Mouse (Mus musculus): ENCODE results near the gene Rif1. TPM values are rescaled to one million over a fixed set of nuclear protein-coding genes. Genes with fewer than 3 reads are reported as not detected.
A peak's percentile ranks its signal among the peaks of the same experiment; 100 is the strongest.
"Not testable (repeated sequence)": the region's sequence is repeated elsewhere in the genome, so short reads cannot be mapped to it uniquely, and the experiment has no call there.

The Rif1 gene
- polyA plus RNA-seq, 1 experiment from 2014 or later, result 31.0 TPM

DNA sequence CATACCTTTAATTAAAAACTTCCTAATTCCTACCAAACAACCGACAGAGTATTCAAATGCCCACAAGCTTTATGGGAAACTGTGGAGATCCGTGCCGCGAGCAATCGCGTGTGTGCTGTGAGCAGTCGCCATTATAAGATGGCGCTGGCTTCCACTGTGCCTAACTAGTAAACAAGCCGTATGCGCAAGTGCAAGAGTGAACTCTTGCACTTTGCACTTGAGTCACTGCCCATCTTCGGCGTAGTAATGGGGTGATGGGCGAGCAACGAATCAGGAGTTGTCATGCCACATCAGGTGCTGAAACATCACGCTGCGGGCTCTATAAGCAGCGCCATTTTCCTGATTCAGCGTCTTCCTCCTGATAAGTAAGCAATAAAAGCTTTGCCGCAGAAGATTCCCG lies 58.7 kb downstream of the Rif1 start:
- H3K4me3 ChIP-seq (ENCODE audit: control insufficient read depth in 1 of 2, insufficient read depth in 1 of 2, low read depth in 1 of 2, low read length in 2 of 2); H3K4me2 ChIP-seq (ENCODE audit: low read length); H3K4me1 ChIP-seq (ENCODE audit: control insufficient read depth in 2 of 2, insufficient read depth in 2 of 2, low read length in 2 of 2); ATAC-seq (ENCODE audit: insufficient number of reproducible peaks, insufficient read depth, low FRiP score, low read depth); H3K9me3 ChIP-seq (ENCODE audit: control insufficient read depth, low read length); H3K27ac ChIP-seq (replicated peaks in 1 of 2; ENCODE audit: control insufficient read depth in 1 of 2, insufficient read depth in 1 of 2, low read depth in 2 of 2, low read length in 2 of 2); H3K9ac ChIP-seq (ENCODE audit: low read length); H3K27me3 ChIP-seq (ENCODE audit: control insufficient read depth, insufficient read depth, low read length): not testable (repeated sequence)
- H3K36me3 ChIP-seq (ENCODE audit: control insufficient read depth, insufficient read depth, low read length), result peaks cover 14% of the 10 kb centered on the region
- WGBS, result 96% methylated on average over 20 of the region's 20 CpGs

GRCm38 (mm10) chr2:52133351-52133750 lies 60.7 kb downstream of the Rif1 start:
- peaks cover 13% of the 10 kb centered on the region for H3K36me3 ChIP-seq (ENCODE audit: control insufficient read depth, insufficient read depth, low read length)
- no peak for ATAC-seq (ENCODE audit: insufficient number of reproducible peaks, insufficient read depth, low FRiP score, low read depth)
- H3K9ac ChIP-seq (ENCODE audit: low read length), result no peak overlapping the region
- H3K4me2 ChIP-seq (ENCODE audit: low read length), result no peak overlapping the region
- 94% methylated on average over 2 of the region's 2 CpGs for WGBS
- 0 out of 2 replicates have a peak, but pooled peaks cover 3% of the 10 kb centered on the region for H3K9me3 ChIP-seq (ENCODE audit: control insufficient read depth, low read length)
- H3K4me3 ChIP-seq (ENCODE audit: control insufficient read depth in 1 of 2, insufficient read depth in 1 of 2, low read depth in 1 of 2, low read length in 2 of 2), result no peak overlapping the region
- H3K4me1 ChIP-seq (ENCODE audit: control insufficient read depth in 2 of 2, insufficient read depth in 2 of 2, low read length in 2 of 2), result peaks cover 0 to 5% of the 10 kb centered on the region in 2 experiments; a peak in 1 of 4 replicates
- no peak overlapping the region for H3K27ac ChIP-seq (replicated peaks in 1 of 2; ENCODE audit: control insufficient read depth in 1 of 2, insufficient read depth in 1 of 2, low read depth in 2 of 2, low read length in 2 of 2)
- no peaks in the 10 kb centered on the region for H3K27me3 ChIP-seq (ENCODE audit: control insufficient read depth, insufficient read depth, low read length)

DNA sequence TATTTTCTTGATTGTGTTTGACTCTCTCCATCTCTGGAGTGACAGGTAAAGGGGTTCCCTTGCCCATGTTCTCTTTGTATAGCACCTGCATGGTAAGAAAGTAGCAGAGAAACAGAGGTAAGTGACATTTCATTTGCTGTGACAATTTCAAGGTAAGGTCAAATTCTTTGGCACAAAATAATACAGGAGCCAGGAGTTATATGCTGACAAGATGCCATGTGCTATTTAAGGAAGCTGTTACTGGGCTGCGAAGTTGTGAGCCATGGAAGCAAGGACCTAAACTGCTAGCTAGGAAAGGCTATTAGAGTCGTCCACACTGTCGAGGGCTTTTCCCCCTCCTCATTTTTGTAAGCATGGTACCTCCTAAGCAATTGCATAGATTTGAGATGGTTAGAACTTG lies 80.4 kb downstream of the Rif1 start:
- ATAC-seq (ENCODE audit: insufficient number of reproducible peaks, insufficient read depth, low FRiP score, low read depth), result no peak

DNA sequence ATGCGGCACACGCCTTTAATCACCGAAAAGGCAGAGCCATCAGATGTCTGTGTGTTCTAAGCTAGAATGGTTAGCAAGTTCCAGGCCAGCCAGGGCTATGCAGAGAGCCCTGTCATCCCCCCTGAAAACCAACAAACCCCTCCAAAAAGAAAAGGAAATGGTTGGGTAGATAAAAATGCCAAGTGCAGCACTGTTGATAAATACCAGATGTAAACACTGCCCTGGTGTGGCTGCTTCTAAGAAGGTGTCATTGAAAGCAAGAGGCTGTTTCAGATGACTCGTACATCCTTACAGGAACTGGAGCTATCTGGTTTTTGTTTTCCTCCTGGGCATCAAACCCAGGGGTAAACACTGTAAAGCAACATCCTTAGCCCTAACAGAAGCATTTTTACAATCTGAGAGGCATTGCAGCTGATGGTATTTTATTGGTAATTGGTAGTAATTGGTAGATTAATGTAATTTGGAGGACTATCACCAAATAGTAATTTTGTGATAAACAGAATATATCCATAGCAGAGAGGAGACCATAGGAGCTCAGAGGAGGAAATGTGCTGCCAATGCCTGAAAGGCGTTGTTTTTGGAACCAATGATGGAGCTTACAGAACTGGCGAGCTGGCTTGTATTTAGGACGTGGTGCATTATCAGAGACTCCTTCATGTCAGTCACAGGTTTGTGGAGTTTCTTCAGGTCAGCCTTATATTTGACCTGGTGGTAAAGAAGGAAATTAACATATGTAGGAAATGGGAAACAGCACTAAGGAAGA lies 96.8 kb downstream of the Rif1 start:
- no peak overlapping the region for H3K27ac ChIP-seq (replicated peaks in 1 of 2; ENCODE audit: control insufficient read depth in 1 of 2, insufficient read depth in 1 of 2, low read depth in 2 of 2, low read length in 2 of 2)
- H3K36me3 ChIP-seq (ENCODE audit: control insufficient read depth, insufficient read depth, low read length), result no peaks in the 10 kb centered on the region
- no peak overlapping the region for H3K4me3 ChIP-seq (ENCODE audit: control insufficient read depth in 1 of 2, insufficient read depth in 1 of 2, low read depth in 1 of 2, low read length in 2 of 2)
- H3K4me1 ChIP-seq (ENCODE audit: control insufficient read depth in 2 of 2, insufficient read depth in 2 of 2, low read length in 2 of 2), result no peaks in the 10 kb centered on the region
- H3K27me3 ChIP-seq (ENCODE audit: control insufficient read depth, insufficient read depth, low read length), result no peaks in the 10 kb centered on the region
- H3K9ac ChIP-seq (ENCODE audit: low read length), result no peak overlapping the region
- no peak overlapping the region for H3K4me2 ChIP-seq (ENCODE audit: low read length)
- ATAC-seq (ENCODE audit: insufficient number of reproducible peaks, insufficient read depth, low FRiP score, low read depth), result no peak
- H3K9me3 ChIP-seq (ENCODE audit: control insufficient read depth, low read length), result no peaks in the 10 kb centered on the region
- WGBS, result 56% methylated on average over 7 of the region's 7 CpGs

More for the DNA sequence above, 80.4 kb downstream of the Rif1 start:
- H3K27me3 ChIP-seq (ENCODE audit: control insufficient read depth, insufficient read depth, low read length), result no peaks in the 10 kb centered on the region
- H3K27ac ChIP-seq (replicated peaks in 1 of 2; ENCODE audit: control insufficient read depth in 1 of 2, insufficient read depth in 1 of 2, low read depth in 2 of 2, low read length in 2 of 2), result 0 out of 4 replicates have a peak overlapping the region, but pooled peaks of 1 of the 2 experiments have one; percentile 45
- no peaks in the 10 kb centered on the region for H3K36me3 ChIP-seq (ENCODE audit: control insufficient read depth, insufficient read depth, low read length)
- H3K4me3 ChIP-seq (ENCODE audit: control insufficient read depth in 1 of 2, insufficient read depth in 1 of 2, low read depth in 1 of 2, low read length in 2 of 2), result no peak overlapping the region
- no peak overlapping the region for H3K9ac ChIP-seq (ENCODE audit: low read length)
- peaks cover 0 to 10% of the 10 kb centered on the region in 2 experiments; a peak in 2 of 4 replicates for H3K4me1 ChIP-seq (ENCODE audit: control insufficient read depth in 2 of 2, insufficient read depth in 2 of 2, low read length in 2 of 2)
- WGBS, result 31% methylated on average over 3 of the region's 3 CpGs
- peak overlapping the region; percentile 22; the same call in 1 of the 2 replicates for H3K4me2 ChIP-seq (ENCODE audit: low read length)
- H3K9me3 ChIP-seq (ENCODE audit: control insufficient read depth, low read length), result no peaks in the 10 kb centered on the region

Other genes with a start within 250 kb of the Rif1 start
- gene Rbm43, start 137.7 kb upstream of the Rif1 start, polyA plus RNA-seq (2014; fragmentation: Nextera tagmentation; extraction: Ambion mirVana), result 13.6 and 13.8 TPM in 2 replicates
- gene Nmi, start 99.3 kb upstream of the Rif1 start, polyA plus RNA-seq (2014; fragmentation: Nextera tagmentation; extraction: Ambion mirVana), result 18.0 and 18.3 TPM in 2 replicates
- 2.5 TPM in 2 replicates for gene Tnfaip6, start 34.8 kb upstream of the Rif1 start, polyA plus RNA-seq (2014; fragmentation: Nextera tagmentation; extraction: Ambion mirVana)